Mouse (Mus musculus) G1E (cell line): ENCODE measurements around the gene Rai14.

Source experiments
- CTCF ChIP-seq: IDR thresholded peaks from 2 replicates; pipeline ENCODE4 v1.5.1; 2012; ENCODE audit warnings: low read depth, low read length, inconsistent platforms, mixed read lengths
- GATA1 ChIP-seq: IDR thresholded peaks from 2 replicates; pipeline ENCODE4 v1.6.1; 2012; ENCODE audit warnings: borderline replicate concordance, low read length, inconsistent platforms, mixed read lengths

- TF ChIP-seq CTCF (no peak), GATA1 (no peak)
Measured at GRCm38 (mm10) chr15:10642419-10642818, 72.0 kb downstream of the Rai14 start.
